Mouse (Mus musculus) urinary bladder, postnatal 36 days (tissue): ENCODE measurements around the gene Fbp1.
"Not testable (repeated sequence)": the region's sequence is repeated elsewhere in the genome, so short reads cannot be mapped to it uniquely, and the experiment has no call there.

ENCODE experiments used
- DNase-seq, 2 experiments: peaks; one replicate each; pipeline ENCODE4 v3.0.0; 2022; ENCODE audit warnings: low spot score in 2 of 2, mixed read lengths in 1 of 2

Fbp1 gene

DNA sequence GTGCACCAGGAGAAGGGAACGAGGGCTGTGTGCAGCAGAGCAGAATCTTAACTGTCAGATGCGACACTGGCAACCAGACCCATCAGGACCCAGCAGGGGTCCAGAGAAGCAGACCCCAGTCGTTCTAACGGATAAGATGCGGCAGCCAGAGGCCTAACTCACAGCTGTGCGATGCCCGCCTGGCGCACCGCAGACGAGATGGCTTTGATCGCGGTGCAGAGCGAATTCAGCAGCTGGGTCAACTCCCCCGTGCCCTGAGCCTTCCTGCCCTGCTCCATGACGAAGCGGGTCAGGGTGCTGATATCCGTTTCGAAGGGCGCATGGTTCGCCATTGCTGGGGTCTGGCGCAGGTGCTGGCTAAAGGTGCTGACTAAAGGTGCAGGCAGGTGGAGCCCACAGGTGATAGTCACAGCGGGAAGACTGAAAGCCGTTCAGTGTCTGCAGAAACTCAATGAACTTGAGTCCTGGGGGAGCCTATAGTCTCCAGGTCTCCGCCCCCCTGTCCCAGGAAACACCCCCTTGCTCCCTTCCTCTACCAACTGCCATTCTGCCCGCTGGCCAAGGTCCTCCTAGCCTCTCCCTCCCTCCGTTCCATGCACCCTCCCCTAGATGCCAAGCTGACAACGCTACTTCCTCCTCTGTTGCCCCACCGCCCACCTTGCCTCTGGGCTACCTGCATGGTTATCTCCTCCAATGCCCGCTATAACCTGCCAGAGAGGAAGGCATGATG lies at the start of gene Fbp1:
Gene Fbp1, minus strand, starts transcription at position 571 of the 730 bp plus-strand sequence.
- no peak for DNase-seq

- DNase-seq: no peak
Observed at GRCm38 (mm10) chr13:62932452-62932851, 44.4 kb upstream of the Fbp1 start.

GRCm38 (mm10) chr13:62929766-62930389 lies 41.8 kb upstream of the Fbp1 start:
- peak in 1 of 2 experiments; percentile 19 for DNase-seq

DNA sequence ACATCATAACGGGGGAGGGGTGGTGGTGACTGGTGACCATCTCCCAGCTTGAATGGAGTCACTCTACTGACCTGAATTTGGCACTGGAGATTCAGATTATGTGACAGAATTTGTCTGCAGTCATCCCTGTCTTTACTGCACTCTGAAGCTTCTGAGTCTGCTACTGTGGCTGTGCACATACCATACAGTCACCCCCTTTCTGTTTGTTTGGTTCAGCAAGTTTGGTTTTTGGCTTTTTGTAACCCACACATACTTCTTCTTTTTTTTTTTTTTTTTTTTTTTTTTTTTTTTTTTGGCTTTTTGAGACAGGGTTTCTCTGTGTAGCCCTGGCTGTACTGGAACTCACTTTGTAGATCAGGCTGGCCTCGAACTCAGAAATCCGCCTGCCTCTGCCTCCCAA lies 41.1 kb upstream of the Fbp1 start:
- DNase-seq: not testable (repeated sequence)

DNA sequence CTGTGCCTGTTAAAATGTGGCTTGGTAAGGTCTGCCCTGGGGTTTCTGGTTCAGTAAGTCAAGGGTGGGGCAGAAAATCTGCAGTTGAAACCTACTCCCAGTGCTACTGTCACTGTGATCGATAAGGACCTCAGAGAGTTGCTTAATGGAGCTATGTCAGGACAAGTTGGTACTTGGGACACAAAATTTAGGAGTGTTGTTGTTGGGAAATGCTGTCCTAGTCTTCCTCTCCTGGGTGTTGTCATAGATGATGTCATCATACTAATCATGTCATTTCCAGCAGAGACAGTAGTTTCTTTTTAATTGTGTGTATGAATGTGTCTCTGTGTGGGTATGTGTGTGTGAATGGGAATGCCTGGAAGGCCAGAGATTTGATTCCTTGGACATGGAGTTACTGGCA lies 39.4 kb upstream of the Fbp1 start:
- no peak for DNase-seq

DNA sequence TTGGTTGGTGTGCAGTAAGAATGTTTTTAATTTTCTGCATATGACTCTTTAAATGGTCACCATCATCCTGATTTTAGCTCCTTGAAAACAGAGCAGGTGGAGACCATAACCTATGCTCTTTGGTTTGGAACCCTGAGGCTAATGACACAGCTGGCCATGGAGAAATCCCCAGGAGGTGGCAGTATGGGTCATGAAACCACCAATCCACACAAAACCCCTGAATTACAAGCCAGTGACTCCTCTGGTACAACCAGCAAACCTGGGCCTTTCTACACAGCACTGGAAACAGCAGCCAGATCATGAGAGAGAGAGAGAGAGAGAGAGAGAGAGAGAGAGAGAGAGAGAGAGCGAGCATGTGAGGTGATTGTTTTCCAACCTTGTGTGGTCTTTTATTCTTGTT lies 38.4 kb upstream of the Fbp1 start:
- DNase-seq: peak; percentile 38 to 45

DNA sequence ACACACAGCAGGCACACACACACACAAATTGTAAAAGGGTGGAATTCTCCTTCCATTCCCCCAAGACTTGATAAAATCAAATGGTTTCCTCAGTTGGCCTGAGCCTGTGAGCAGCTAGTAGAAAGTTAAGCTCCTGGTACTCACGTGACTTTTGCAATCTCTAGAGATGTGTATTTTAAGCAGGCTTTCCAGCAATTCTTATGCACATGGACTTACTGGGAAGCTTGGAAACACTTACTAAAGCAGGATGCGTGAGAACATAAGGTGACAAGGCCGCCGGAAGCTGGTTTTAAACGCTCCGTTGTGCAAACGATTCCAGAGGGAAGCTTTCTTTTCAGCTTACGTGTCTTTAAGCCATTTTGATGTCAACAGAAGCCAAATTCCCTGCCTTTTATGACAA lies 35.1 kb upstream of the Fbp1 start:
- DNase-seq: no peak

DNA sequence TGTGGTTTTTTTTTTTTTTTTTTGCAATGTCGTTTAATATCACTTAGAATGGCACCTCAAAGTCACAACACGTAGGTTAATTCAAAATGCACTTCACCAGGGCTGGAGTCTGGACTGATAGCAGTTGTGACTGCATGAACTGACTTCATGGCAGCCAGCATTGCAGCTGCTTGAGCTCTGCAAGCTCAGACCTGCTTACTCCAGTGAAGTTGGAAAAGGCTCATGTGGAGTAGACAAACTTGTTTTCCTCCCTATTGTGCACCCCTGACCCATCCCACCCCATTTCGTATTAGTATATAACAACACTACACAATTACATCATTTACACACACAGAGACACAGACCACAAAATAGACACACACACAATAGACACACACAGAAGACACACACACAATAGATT lies 34.6 kb upstream of the Fbp1 start:
- no peak for DNase-seq

GRCm38 (mm10) chr13:62919647-62920341 lies 31.7 kb upstream of the Fbp1 start:
- DNase-seq: peak; percentile 67 to 74

DNA sequence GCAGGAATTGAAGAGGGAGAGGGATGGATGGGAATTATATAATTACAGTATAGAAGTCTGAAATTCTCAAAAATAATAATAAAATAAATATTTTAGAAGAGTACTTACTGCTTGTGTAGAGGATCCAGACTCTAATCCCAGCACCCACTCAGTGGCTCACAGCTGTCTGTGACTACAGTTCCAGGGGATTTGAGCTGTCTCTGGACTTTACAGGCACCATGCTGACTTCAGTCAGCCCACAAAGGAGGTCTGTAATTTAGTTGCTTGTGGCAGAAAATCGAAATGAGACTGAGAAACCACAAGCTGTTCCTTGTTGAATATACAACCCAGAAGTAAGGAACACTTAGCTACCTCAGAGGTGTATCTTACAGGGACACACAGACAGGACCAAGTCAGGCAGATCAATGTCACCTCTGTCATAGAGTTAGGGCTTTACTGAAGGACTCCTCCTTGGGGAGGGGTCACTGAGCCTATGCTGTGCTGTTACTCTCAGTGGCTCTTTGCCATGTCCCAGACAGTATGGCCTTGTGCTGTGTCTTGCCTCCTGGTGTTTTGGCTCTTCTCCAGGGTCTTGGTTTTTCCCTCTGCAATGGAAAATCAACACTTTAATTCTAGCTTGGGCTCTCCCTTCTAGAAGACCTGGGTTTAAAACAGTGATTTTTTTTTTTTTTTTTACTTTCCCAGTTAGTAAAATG lies 29.5 kb upstream of the Fbp1 start:
- DNase-seq: no peak

- no peak for DNase-seq
Observed at GRCm38 (mm10) chr13:62916675-62917074, 28.6 kb upstream of the Fbp1 start.

- DNase-seq: no peak
Observed at GRCm38 (mm10) chr13:62911575-62911974, 23.5 kb upstream of the Fbp1 start.

GRCm38 (mm10) chr13:62910206-62910605 lies 22.1 kb upstream of the Fbp1 start:
- DNase-seq: no peak

- DNase-seq: no peak
Observed at GRCm38 (mm10) chr13:62909776-62910175, 21.7 kb upstream of the Fbp1 start.

- DNase-seq: peak; percentile 20 to 36
Observed at GRCm38 (mm10) chr13:62908163-62908559, 20.1 kb upstream of the Fbp1 start.

- no peak for DNase-seq
Observed at GRCm38 (mm10) chr13:62907527-62908162, 19.6 kb upstream of the Fbp1 start.

- no peak for DNase-seq
Observed at GRCm38 (mm10) chr13:62901139-62901538, 13.1 kb upstream of the Fbp1 start.

DNA sequence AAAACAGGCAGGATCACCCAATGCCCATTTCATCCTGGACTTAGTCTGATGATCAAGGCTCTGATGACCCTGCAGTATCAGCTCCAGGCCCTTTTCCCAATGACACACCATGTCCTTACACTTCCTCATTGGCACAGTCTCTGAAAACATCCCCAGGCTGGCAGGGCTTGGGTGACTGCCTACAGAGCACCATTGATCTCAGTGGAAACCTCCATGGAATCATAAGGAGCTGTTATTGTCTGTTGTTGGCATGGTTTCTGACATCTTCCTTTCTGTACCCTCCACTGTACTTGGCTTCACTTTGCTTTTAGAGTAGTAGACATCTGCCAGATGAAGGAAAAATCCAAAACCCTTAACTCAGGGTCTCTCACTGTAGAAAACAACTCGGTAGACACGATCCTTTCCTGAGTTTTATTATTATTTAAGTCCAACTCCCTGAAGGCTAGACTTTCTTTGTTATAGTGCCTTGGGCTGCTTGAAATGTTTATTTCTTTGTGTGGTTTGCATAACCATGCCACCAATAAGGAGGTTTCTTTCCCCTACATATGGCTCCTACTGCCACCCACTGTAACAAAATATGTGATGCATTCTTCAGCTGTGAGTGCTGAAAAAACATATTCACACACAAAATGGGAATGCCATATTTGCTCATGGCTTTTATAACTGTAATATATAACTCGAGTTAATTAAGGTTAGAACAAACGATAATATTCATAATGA lies 10.0 kb upstream of the Fbp1 start:
- no peak for DNase-seq

- DNase-seq: no peak
Observed at GRCm38 (mm10) chr13:62893044-62893842, 5.2 kb upstream of the Fbp1 start.

GRCm38 (mm10) chr13:62889311-62889710 lies 1.2 kb upstream of the Fbp1 start:
- DNase-seq: no peak
